Mouse (Mus musculus): ENCODE measurements around the gene Fkbp1a.

- TF ChIP-seq GATA1 (IDR thresholded peaks at IDR 0.05; ENCODE audit: low read length) (no peak), TAL1 (IDR thresholded peaks at IDR 0.05; ENCODE audit: low read length) (no peak)
These were observed 14.2 kb upstream of the Fkbp1a start for GRCm38 (mm10) chr2:151528066-151528465.

Measured in erythroblast, embryonic 14.5 days (primary cell).